Mouse (Mus musculus): ENCODE data around the gene Fam207a. TPM values are rescaled to one million over a fixed set of nuclear protein-coding genes. Genes with fewer than 3 reads are reported as not detected.

Fam207a gene
- total RNA-seq, 2 experiments from 2014 or later: 5.4 to 8.4 TPM

- intact Hi-C loops (cut with DNase I): loop anchor here (2.0 to 5.0 kb wide), 2 partner anchors 73 to 90 kb away; partner anchors contain the start of gene Adarb1
- DNase-seq: no peak
- TF ChIP-seq CTCF (IDR thresholded peaks at IDR 0.05): no peak
- H3K4me3 ChIP-seq: no peak overlapping the region
- H3K27ac ChIP-seq: peak overlapping the region; percentile 84
These were observed 7.8 kb downstream of the Fam207a start for GRCm38 (mm10) chr10:77507779-77508178.

GRCm38 (mm10) chr10:77506961-77507577 lies 8.5 kb downstream of the Fam207a start:
- intact Hi-C loops (cut with DNase I): loop anchor here (5.0 kb wide), 1 partner anchor 90 kb away; the partner anchor contains the start of gene Adarb1
- peak; percentile 78 for DNase-seq

DNA sequence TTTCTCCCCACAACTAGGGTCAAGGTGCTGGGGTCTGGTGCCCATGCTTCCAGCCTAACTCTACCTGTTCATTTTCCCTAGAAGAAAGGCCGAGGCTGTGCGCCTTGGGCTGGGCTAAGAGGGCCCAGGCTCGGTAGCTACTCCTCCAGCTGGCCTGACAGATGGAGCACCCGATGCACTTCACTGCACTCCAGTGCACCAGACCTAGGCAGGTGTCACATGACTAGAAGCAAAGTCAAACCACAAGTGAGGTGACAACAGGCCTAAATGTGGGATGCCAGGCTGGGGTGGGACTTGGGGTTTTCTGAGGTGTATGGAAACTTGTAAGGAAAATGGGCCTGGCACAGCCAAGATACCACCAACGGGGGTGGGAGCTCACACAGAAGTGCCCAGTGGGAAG lies 9.1 kb downstream of the Fam207a start:
- no peak for TF ChIP-seq CTCF (IDR thresholded peaks at IDR 0.05)
- intact Hi-C loops (cut with DNase I): loop anchor here (5.0 kb wide), 1 partner anchor 89 kb away; the partner anchor contains the start of gene Adarb1
- no peak for DNase-seq
- no peak overlapping the region for H3K4me3 ChIP-seq
- peak overlapping the region; percentile 84 for H3K27ac ChIP-seq

More at GRCm38 (mm10) chr10:77506961-77507577, 8.5 kb downstream of the Fam207a start:
- TF ChIP-seq CTCF (IDR thresholded peaks at IDR 0.05): no peak
- no peak overlapping the region; the same call in 1 of the 2 replicates for H3K4me3 ChIP-seq
- peak overlapping the region; percentile 84 for H3K27ac ChIP-seq

GRCm38 (mm10) chr10:77504143-77504542 lies 11.4 kb downstream of the Fam207a start:
- intact Hi-C loops (cut with DNase I): no loop called here
- DNase-seq: no peak
- Histone ChIP-seq H3K27ac (no peak overlapping the region), H3K4me3 (no peak overlapping the region)
- TF ChIP-seq CTCF (IDR thresholded peaks at IDR 0.05): no peak

GRCm38 (mm10) chr10:77502967-77503922 lies 12.3 kb downstream of the Fam207a start:
- DNase-seq: no peak
- TF ChIP-seq CTCF (IDR thresholded peaks at IDR 0.05): no peak
- Histone ChIP-seq H3K27ac (no peak overlapping the region), H3K4me3 (no peak overlapping the region)
- intact Hi-C loops (cut with DNase I): no loop called here

GRCm38 (mm10) chr10:77500636-77501035 lies 14.9 kb downstream of the Fam207a start:
- no peak for DNase-seq
- TF ChIP-seq CTCF (IDR thresholded peaks at IDR 0.05): no peak
- no peak overlapping the region for H3K27ac ChIP-seq
- no peak overlapping the region for H3K4me3 ChIP-seq
- intact Hi-C loops (cut with DNase I): no loop called here

DNA sequence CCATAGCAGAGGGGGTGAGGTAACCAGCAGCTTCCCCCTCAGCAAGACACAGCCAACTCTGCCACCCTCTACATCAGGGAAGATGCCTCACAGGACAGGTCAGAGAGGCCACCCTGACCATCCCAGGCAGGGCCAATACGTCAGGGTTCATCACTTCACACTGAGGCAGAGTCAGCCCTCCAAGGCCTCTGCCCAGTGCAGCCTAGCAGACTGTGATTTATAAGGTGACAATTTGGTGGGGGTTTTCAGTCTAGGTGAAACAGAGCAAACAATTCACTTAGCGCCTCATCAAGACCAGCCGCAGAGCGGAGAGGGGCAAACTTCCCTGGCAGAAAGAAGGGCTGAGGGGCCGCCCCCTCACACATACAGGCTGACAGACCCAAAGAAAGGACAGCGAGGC lies 17.3 kb downstream of the Fam207a start:
- no peak for TF ChIP-seq CTCF (IDR thresholded peaks at IDR 0.05)
- Histone ChIP-seq H3K4me3 (no peak overlapping the region), H3K27ac (no peak overlapping the region)
- intact Hi-C loops (cut with DNase I): no loop called here
- DNase-seq: no peak

GRCm38 (mm10) chr10:77497185-77497584 lies 18.4 kb downstream of the Fam207a start:
- intact Hi-C loops (cut with DNase I): no loop called here
- Histone ChIP-seq H3K4me3 (no peak overlapping the region), H3K27ac (no peak overlapping the region)
- TF ChIP-seq CTCF (IDR thresholded peaks at IDR 0.05): no peak
- DNase-seq: no peak

GRCm38 (mm10) chr10:77492885-77493284 lies 22.7 kb downstream of the Fam207a start:
- DNase-seq: no peak
- TF ChIP-seq CTCF (IDR thresholded peaks at IDR 0.05): peak; percentile 19; the same call in 1 of the 2 replicates
- intact Hi-C loops (cut with DNase I): no loop called here

DNA sequence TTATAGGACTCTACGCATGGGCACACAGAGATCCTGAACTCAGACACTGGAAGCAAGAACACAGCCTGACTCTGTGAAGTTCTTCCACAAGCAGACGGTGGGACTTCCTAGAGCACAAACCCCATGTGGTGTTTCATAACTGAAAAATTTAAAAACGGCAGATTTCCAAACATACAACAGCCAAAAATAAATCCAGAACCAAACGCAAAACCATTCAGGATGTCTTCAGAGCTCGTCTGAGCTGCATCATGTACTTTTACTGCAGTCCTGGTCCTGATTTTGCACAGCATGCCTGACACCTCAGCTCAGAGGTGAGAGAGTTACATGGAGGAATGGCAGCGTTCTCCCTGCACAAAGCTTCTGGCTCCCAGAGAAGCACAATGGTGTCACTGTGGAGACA lies 24.0 kb downstream of the Fam207a start:
- Histone ChIP-seq H3K27ac (no peak overlapping the region), H3K4me3 (no peak overlapping the region)
- DNase-seq: no peak
- no peak for TF ChIP-seq CTCF (IDR thresholded peaks at IDR 0.05)
- intact Hi-C loops (cut with DNase I): no loop called here

More at GRCm38 (mm10) chr10:77492885-77493284, 22.7 kb downstream of the Fam207a start:
- H3K27ac ChIP-seq: no peak overlapping the region
- no peak overlapping the region for H3K4me3 ChIP-seq

DNA sequence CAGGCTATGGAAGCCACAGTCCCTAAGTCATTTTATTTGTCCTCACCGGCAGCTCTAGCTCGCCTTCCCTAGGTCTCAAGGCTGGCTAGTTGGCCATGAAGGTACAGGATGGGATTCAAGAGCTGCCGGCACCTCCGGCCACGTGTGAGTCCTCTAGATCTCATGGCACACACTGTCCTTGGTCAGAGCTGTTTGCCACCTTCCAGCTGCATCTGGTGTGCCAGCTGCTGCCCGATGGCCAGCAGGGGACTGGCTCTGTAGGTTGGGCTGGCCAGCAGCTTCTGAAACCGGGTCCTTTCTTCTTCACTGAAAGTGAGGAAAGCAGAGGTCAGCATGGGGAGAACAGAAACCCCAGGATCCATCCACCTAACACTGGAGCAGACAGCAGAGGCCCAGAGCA lies 27.4 kb downstream of the Fam207a start:
- intact Hi-C loops (cut with DNase I): no loop called here
- H3K27ac ChIP-seq: no peak overlapping the region
- TF ChIP-seq CTCF (IDR thresholded peaks at IDR 0.05): no peak
- DNase-seq: peak; percentile 48
- H3K4me3 ChIP-seq: no peak overlapping the region

DNA sequence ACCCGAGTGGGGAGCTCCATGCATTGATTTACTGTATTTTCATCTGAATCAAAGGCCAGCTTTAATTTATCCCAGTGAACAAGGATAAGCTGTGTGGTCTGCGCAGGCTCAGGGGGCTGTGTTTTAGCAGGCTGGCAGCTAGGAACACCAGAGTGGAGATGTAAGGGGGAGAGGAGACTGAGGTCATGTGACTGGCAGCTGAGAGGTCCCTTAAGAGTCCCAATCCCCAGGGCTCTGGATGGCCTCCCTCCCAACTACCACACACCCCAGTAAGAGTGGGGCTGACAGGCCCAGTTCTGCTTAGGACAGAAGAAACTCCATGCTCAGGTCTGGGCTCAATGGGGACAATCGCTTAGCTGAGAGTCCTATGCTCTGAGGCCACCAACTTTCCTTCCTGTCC lies 29.8 kb downstream of the Fam207a start:
- no peak for TF ChIP-seq CTCF (IDR thresholded peaks at IDR 0.05)
- intact Hi-C loops (cut with DNase I): no loop called here
- no peak for DNase-seq
- Histone ChIP-seq H3K27ac (no peak overlapping the region), H3K4me3 (no peak overlapping the region)

Measured in gastrocnemius, adult 2 months (tissue).